Mouse (Mus musculus) T-cell, adult 2 months (primary cell): ENCODE measurements around the gene Parg.
"Not testable (repeated sequence)": the region's sequence is repeated elsewhere in the genome, so short reads cannot be mapped to it uniquely, and the experiment has no call there.

ENCODE experiments used
- DNase-seq: peaks from one replicate; pipeline ENCODE4 v3.0.0; 2022; ENCODE audit warnings: low spot score

Parg gene

GRCm38 (mm10) chr14:32179393-32180195, 22.2 kb upstream of the Parg start:
- DNase-seq: no peak

- no peak for DNase-seq
Measured at GRCm38 (mm10) chr14:32180861-32181260, 20.9 kb upstream of the Parg start.

- DNase-seq: no peak
Measured at GRCm38 (mm10) chr14:32183846-32184245, 17.9 kb upstream of the Parg start.

- DNase-seq: no peak
Measured at GRCm38 (mm10) chr14:32190627-32191391, 10.9 kb upstream of the Parg start.

GRCm38 (mm10) chr14:32191926-32192325, 9.8 kb upstream of the Parg start:
- no peak for DNase-seq

GRCm38 (mm10) chr14:32192437-32192836, 9.3 kb upstream of the Parg start:
- peak; percentile 46 for DNase-seq

DNA sequence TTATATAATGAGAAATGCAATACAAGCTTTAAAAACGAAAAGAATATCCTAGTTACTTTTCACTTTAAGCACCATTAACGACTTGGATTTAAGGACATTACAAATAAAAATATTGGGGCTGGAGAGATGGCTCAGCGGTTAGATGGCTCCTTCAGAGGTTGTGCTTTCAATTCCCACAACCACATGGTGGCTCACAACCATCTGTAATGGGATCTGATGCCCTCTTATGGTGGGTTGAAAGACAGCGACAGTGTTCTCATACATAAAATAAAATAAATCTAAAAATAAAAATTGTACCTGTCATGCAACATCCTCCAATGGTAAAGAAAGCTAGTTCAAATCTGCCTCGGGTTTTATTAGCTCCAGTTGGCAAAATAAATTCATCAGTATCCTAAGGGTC, 8.2 kb upstream of the Parg start:
- not testable (repeated sequence) for DNase-seq

DNA sequence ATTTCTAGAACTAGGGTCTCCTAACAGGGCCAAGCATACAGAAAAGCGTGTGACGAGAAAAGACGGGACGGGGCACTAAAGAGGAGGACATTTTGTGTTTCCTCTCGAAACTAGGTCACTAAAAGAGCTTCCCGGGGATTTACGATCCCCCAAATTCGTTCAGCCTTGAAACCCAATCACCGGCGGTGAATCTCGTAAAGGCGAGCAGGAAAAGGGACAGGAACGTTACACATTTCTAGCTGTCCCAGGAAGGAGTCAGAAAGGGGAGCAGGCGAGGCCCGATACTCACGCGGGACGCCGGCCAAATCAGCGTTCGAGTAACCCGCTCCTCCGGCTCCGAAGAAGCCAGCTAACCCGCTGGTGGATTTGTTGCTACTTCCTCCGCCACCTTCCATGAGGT, 395 bp upstream of the Parg start:
- DNase-seq: no peak

DNA sequence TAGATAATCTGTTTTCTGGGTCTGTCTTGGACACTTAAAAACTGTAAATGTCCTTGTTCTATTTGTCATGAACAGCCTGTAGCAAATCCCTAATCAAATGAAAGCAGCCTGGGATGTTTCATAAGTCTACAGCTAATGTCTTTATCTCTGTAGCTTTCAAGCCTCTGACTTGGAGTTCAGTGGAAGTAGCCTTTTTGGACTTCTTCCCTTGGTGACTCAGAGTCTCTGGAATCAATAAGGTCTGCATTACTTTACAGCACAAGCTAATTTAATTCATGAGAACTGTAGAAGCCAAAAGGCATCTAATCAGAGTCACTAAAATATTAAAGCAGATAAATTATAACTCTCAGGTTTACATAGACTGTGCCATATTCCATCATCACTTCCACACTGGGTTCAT, 24.9 kb downstream of the Parg start:
- DNase-seq: no peak

DNA sequence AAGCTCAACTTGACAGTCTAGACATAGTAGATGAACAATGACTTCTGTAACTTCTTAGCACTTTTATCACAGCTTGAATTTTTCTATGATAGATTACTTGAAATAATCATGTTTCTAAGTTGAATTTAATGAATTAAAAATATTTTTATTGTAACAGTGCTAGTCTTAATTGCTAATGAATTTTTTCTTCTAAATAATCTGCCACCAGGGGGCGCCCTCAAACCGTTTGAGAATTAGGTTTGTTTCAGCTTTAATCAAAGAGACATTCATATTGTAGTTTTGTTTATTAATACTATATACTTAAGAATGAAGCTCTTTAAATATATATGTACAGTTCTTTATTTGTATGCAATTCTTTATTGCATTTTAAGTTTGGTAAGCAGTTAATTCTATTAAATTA, 27.2 kb downstream of the Parg start:
- peak; percentile 23 for DNase-seq

GRCm38 (mm10) chr14:32242401-32242800, 40.7 kb downstream of the Parg start:
- DNase-seq: no peak

GRCm38 (mm10) chr14:32246019-32246418, 44.3 kb downstream of the Parg start:
- no peak for DNase-seq

GRCm38 (mm10) chr14:32249616-32250015, 47.9 kb downstream of the Parg start:
- DNase-seq: no peak

GRCm38 (mm10) chr14:32260830-32261229, 59.1 kb downstream of the Parg start:
- DNase-seq: no peak

DNA sequence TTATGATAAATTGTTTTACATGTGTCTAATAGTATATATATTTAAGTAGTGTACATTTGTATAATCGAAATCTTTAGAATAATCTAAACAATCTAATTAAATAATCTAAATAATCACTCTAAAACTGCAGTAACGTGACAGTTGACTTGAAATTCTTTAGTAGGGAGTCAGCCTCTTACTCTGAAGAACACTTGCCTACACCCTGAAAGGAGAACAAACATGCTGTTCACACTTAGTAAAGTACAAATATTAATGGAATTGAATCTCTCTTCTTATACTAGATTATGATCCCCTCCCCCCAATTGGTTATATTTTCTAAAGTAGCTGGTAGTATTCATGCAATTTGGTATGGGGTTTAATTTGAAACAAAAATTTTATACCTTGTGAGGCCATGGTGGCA, 60.0 kb downstream of the Parg start:
- no peak for DNase-seq

- no peak for DNase-seq
Measured at GRCm38 (mm10) chr14:32268999-32269398, 67.2 kb downstream of the Parg start.

DNA sequence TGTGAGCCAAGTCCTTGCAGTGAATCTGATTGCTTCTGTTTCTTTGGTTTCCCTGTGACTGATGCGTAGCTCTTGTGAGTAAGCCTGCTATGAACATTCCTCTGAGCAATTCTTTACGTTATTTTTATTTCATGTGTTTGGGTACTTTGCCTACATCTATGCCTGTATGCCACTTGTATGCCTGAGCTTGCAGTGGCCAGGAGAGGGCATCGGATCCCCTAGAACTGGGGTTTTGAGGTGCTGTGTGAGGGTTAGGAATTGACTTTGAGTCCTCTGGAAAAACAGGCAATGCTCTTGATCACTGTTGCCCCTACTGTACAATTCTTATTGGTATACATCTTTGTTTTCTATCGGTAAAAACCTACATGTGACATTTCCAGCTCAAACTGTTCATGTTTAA, 67.8 kb downstream of the Parg start:
- no peak for DNase-seq

GRCm38 (mm10) chr14:32301622-32302021, 99.9 kb downstream of the Parg start:
- no peak for DNase-seq

DNA sequence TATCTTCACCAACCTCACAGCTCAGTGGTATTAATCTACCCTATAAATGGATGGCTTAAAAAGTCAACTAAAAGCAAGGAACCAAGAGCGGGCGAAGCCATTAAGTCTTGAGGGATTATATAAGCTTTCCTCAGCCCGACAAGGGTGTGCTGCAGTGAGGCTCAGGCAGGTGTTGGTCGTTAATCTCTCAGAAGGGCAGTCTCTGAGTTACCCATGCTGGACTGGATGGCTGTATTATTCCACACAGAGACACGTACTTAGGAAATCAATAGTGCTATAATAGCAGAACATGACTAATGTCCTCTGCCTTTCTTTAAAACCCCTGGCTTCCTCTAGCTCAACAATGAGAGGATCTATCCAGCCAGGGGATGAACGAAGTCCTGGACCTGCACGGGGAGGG, 100.7 kb downstream of the Parg start:
- DNase-seq: no peak

- DNase-seq: no peak
Measured at GRCm38 (mm10) chr14:32304921-32305320, 103.2 kb downstream of the Parg start.

DNA sequence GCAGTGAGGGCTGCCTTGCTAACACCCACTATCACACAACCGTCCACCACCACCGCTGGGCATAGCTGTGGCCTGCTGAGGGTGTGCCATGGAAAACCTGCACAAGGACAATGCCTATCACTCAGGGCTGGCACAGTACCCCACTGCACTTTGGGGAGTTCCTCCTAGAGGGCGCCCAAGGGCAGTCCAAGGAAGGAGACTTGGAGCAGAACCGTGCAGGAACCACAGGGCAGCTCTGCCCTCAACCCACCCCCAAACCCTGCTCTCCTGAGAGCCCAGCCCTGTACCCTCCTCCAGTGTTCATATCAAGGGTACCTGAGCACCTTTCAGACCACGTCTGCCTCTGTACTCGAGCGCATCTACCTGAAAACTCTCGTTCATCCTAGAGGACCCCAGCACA, 108.1 kb downstream of the Parg start:
- DNase-seq: no peak

- DNase-seq: no peak
Measured at GRCm38 (mm10) chr14:32311381-32312035, 109.8 kb downstream of the Parg start.

DNA sequence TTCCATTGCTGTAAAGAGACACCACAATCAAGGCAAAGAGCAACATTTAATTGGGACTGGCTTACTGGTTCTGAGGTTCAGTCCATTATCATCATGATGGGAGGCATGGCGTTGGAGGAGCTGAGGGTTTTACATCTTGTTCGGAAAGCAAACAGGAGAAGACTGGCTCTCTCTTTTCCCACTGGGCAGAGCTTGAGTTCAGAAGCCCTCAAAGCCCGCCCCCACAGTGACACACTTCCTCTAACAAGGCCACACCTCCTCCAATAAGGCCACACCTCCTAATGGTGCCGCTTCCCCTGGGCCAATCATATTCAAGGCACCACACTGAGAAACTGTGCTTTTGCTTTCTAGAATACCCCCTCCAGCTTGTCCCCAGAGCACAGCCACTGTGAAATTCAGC, 116.1 kb downstream of the Parg start:
- no peak for DNase-seq
